Mouse (Mus musculus): ENCODE measurements at regions not wholly inside any gene's neighbourhood (a gene's known extent, or its start where the extent isn't known, plus 50 kb on each side); places are given as distances from the start of the nearest gene placed in this dataset.

GRCm38 (mm10) chr14:35906313-35906712, 94.5 kb upstream of the 4930596D02Rik start:
- WGBS, result 44% methylated on average over 5 of the region's 5 CpGs
- no peak overlapping the region for H3K4me3 ChIP-seq (ENCODE audit: low read depth, low read length)
- no peaks in the 10 kb centered on the region for H3K36me3 ChIP-seq (ENCODE audit: insufficient read depth)
- no peak overlapping the region for H3K27ac ChIP-seq (ENCODE audit: low read depth, low read length)
- H3K27me3 ChIP-seq (ENCODE audit: insufficient read depth, low read length), result no peaks in the 10 kb centered on the region
- no peaks in the 10 kb centered on the region for H3K9me3 ChIP-seq (ENCODE audit: low read length)
- DNase-seq, result no peak
- H3K9ac ChIP-seq, result no peak overlapping the region
- no peak for ATAC-seq
- no peak for TF ChIP-seq CTCF (IDR thresholded peaks at IDR 0.05; ENCODE audit: low read depth)
- no peak overlapping the region for H3K4me2 ChIP-seq (ENCODE audit: low read depth)
- no peaks in the 10 kb centered on the region for H3K4me1 ChIP-seq (ENCODE audit: insufficient read depth)

DNA sequence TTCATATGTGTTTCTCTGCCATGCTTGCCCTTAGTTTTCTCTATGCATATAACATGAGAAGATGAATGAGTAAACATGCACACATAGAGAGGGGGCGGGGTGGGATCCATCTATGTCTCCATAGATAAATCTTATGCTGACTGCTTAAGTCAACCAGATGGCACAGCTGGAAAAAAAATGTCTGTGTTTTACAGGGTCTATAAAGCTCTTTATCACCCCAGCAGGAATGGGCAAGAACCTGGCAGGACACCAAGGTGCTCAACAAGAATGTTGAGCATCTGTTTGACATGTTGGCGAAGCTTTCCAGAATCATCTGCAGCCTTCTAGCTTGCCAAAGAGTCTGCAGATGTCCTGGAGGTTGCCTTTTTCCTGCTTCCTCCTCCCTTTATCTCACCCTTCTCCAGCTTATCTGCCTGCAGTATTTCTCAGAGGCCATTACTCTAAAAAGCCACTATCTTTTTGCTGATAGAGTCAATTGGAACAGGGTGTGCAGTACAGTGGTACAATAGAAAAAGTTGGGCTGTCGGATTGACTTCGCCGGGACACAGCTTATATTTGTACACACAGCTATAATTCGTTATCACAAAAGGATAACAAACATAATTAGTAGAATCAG, 73.0 kb upstream of the 4930596D02Rik start:
- Histone ChIP-seq H3K4me1 (ENCODE audit: insufficient read depth) (no peaks in the 10 kb centered on the region), H3K9ac (no peak overlapping the region), H3K27me3 (ENCODE audit: insufficient read depth, low read length) (no peaks in the 10 kb centered on the region), H3K4me3 (ENCODE audit: low read depth, low read length) (no peak overlapping the region), H3K4me2 (ENCODE audit: low read depth) (no peak overlapping the region), H3K9me3 (ENCODE audit: low read length) (no peaks in the 10 kb centered on the region), H3K36me3 (ENCODE audit: insufficient read depth) (no peaks in the 10 kb centered on the region), H3K27ac (ENCODE audit: low read depth, low read length) (no peak overlapping the region)
- DNase-seq, result no peak
- ATAC-seq, result peak; percentile 36; the same call in 1 of the 2 replicates
- TF ChIP-seq CTCF (IDR thresholded peaks at IDR 0.05; ENCODE audit: low read depth), result no peak
- 77% methylated on average over 6 of the region's 6 CpGs for WGBS

- DNase-seq (peak; percentile 41), ATAC-seq (peak; percentile 73)
- 64% methylated on average over 2 of the region's 2 CpGs for WGBS
- no peaks in the 10 kb centered on the region for H3K36me3 ChIP-seq (ENCODE audit: insufficient read depth)
- H3K27me3 ChIP-seq (ENCODE audit: insufficient read depth, low read length), result no peaks in the 10 kb centered on the region
- no peak for TF ChIP-seq CTCF (IDR thresholded peaks at IDR 0.05; ENCODE audit: low read depth)
- H3K27ac ChIP-seq (ENCODE audit: low read depth, low read length), result no peak overlapping the region
- H3K4me3 ChIP-seq (ENCODE audit: low read depth, low read length), result no peak overlapping the region
- H3K9ac ChIP-seq, result no peak overlapping the region
- no peaks in the 10 kb centered on the region for H3K4me1 ChIP-seq (ENCODE audit: insufficient read depth)
- no peaks in the 10 kb centered on the region for H3K9me3 ChIP-seq (ENCODE audit: low read length)
- H3K4me2 ChIP-seq (ENCODE audit: low read depth), result no peak overlapping the region
Measured at GRCm38 (mm10) chr14:35874265-35874664, 62.5 kb upstream of the 4930596D02Rik start.
